Mouse (Mus musculus): ENCODE measurements at regions not wholly inside any gene's neighbourhood (a gene's known extent, or its start where the extent isn't known, plus 50 kb on each side); places are given as distances from the start of the nearest gene placed in this dataset. TPM values are rescaled to one million over a fixed set of nuclear protein-coding genes. Genes with fewer than 3 reads are reported as not detected.

DNA sequence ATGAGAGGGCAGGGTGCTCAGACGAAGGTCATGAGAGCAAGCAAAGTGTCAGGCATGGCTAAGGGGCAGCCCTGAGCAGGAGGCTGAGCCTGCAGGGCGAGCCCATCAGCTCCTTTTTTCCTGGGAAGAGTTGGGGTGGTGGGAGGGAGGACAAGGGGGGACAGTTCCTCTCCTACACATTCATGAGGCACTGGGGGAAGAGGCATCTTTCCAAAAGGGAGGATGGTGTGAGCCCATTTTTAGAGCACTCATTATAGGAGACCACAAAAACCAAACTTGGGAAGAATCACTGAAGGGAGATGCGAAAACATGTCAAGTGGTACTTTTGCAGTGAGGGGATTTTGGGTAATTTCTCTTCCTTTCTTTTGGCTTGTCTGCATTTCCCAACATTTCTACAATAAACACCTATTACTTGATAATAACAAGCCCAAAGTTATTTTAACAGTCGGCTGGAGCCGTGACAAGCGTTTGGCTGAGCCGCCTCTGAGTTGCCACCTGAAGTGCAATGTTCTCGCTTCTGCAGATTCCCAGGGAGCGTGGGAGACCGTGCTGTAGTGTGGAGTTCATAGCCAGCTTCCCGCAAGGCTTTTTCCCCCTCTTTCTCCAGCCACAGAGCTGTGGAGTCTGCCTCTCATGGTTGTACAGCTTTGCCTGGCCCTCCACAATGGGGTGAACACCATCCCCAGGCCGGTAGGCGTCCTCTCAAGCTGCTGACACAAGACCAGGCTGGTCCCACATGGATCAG, 136.9 kb upstream of the Kcnab2 start:
- no peaks in the 10 kb centered on the region for H3K27me3 ChIP-seq (replicated peaks; ENCODE audit: control insufficient read depth, insufficient read depth, low read length)
- DNase-seq (ENCODE audit: low spot score) (no peak), ATAC-seq (replicated peaks; ENCODE audit: low FRiP score, low TSS enrichment, low read depth) (no peak)
- no peaks in the 10 kb centered on the region for H3K9me3 ChIP-seq (ENCODE audit: control insufficient read depth, low read length)
- H3K27ac ChIP-seq (ENCODE audit: low read depth), result no peak overlapping the region
- H3K4me3 ChIP-seq (ENCODE audit: low read depth, low read length), result no peak overlapping the region
- no peaks in the 10 kb centered on the region for H3K4me1 ChIP-seq (replicated peaks; ENCODE audit: control insufficient read depth, insufficient read depth, low read length)
- no peak overlapping the region for H3K9ac ChIP-seq (ENCODE audit: low read length)
- no peak overlapping the region for H3K4me2 ChIP-seq (ENCODE audit: low read length)
- H3K36me3 ChIP-seq (ENCODE audit: control insufficient read depth, insufficient read depth, low read length), result no peaks in the 10 kb centered on the region
- WGBS, result 86% methylated on average over 13 of the region's 13 CpGs

Small RNA genes lying in the stretch of these regions (microRNA-seq; reads per million reads assigned to microRNA genes)
- not detected for gene Gm25779

All from intestine, embryonic 14.5 days (tissue).